Mouse (Mus musculus): ENCODE data around the gene Cd9. TPM values are rescaled to one million over a fixed set of nuclear protein-coding genes. Genes with fewer than 3 reads are reported as not detected.

Cd9 gene
- polyA plus RNA-seq, 1 experiment: 68.0 TPM

DNA sequence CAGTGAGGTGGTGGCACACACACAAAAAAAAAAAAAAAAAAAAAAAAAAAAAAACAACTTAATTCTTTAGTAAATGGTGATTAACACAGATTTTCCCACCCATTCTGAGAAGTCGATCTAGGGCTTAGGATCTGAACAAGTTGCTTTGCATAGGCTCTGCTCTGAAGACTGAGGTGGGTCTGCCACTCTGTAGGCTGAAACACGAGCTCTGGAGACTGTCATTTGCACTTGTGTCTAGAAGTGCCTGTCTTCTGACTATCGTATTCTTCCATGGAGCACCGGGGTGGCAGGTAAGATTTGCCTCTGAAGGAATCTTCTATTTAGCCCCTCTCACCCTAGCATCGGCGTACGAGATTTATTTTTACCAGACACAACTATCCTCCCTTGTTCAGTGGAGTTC, 62.1 kb downstream of the Cd9 start:
- Histone ChIP-seq H3K4me1 (ENCODE audit: control insufficient read depth, insufficient read depth, insufficient read length) (no peaks in the 10 kb centered on the region; the same call in 1 of the 2 replicates), H3K36me3 (ENCODE audit: control insufficient read depth, insufficient read depth, low read length) (no peaks in the 10 kb centered on the region), H3K27ac (ENCODE audit: insufficient read depth, low read length) (no peak overlapping the region), H3K27me3 (ENCODE audit: control insufficient read depth, insufficient read depth, low read length) (no peaks in the 10 kb centered on the region; the same call in 1 of the 2 replicates), H3K4me3 (ENCODE audit: extremely low read depth, insufficient read depth, insufficient read length) (no peak overlapping the region)
- TF ChIP-seq POLR2A (IDR thresholded peaks at IDR 0.05; ENCODE audit: low read depth, low read length) (no peak), CTCF (IDR thresholded peaks at IDR 0.05; ENCODE audit: extremely low read depth, insufficient read depth, insufficient read length, insufficient replicate concordance) (no peak)
- 90% methylated on average over 7 of the region's 7 CpGs for WGBS
- no peak for DNase-seq (ENCODE audit: low read depth in 1 of 2, low spot score in 2 of 2)

DNA sequence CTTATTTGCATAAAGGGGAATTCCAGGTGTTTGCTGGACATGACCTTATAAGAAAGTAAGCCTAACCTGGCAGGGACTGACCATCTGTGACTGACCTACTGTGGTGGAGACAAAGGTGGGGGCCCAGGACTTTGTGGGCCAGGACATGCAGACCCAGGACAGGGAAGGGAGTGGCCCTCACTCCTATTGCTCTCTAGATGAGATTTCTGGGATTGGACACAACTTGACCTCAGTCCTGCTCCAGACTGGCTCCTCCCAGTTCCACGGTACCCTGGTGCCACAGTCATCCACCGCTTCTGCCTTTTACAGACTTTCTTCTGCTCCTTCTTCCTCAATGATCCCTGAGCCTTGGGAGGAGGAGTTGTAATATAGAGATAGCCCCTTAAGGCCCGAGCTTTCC, 63.6 kb downstream of the Cd9 start:
- TF ChIP-seq CTCF (IDR thresholded peaks at IDR 0.05; ENCODE audit: extremely low read depth, insufficient read depth, insufficient read length, insufficient replicate concordance) (no peak), POLR2A (IDR thresholded peaks at IDR 0.05; ENCODE audit: low read depth, low read length) (no peak)
- 82% methylated on average over 3 of the region's 3 CpGs for WGBS
- DNase-seq (ENCODE audit: low read depth in 1 of 2, low spot score in 2 of 2): no peak
- H3K4me1 ChIP-seq (ENCODE audit: control insufficient read depth, insufficient read depth, insufficient read length): peaks cover 4% of the 10 kb centered on the region
- H3K27ac ChIP-seq (ENCODE audit: insufficient read depth, low read length): no peak overlapping the region
- no peaks in the 10 kb centered on the region; the same call in 1 of the 2 replicates for H3K27me3 ChIP-seq (ENCODE audit: control insufficient read depth, insufficient read depth, low read length)
- H3K36me3 ChIP-seq (ENCODE audit: control insufficient read depth, insufficient read depth, low read length): no peaks in the 10 kb centered on the region
- no peak overlapping the region for H3K4me3 ChIP-seq (ENCODE audit: extremely low read depth, insufficient read depth, insufficient read length)

DNA sequence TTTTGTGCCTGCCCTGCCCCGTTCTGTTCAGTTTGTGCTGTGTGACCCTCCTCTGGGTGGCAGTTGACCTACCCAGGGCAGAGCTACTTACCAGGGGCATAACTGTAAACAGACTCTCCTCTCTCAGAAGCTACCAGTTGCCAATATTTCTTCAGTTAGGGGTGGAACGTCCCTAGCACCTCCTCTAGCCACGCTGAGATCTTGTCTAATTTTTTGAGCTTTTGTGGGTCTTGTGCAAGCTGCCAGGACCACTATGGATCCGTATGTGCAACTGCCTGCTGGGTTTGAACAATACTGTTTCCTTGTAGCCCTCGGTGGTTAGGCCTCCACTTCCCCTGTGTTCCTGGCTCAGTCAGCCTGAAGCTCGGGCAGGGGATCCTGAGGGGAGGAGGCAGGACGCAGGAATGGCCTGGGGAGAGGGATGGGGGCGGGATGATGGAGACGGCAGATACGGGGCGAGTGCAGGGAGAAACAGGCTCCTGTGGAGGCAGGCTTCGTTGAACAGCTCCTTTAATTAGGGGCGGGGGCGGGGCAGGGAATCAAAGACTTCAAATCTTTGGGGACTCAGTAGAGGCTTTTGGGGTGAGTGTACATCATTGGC, 64.1 kb downstream of the Cd9 start:
- TF ChIP-seq POLR2A (IDR thresholded peaks at IDR 0.05; ENCODE audit: low read depth, low read length) (no peak), CTCF (IDR thresholded peaks at IDR 0.05; ENCODE audit: extremely low read depth, insufficient read depth, insufficient read length, insufficient replicate concordance) (no peak)
- no peaks in the 10 kb centered on the region for H3K36me3 ChIP-seq (ENCODE audit: control insufficient read depth, insufficient read depth, low read length)
- 55% methylated on average over 14 of the region's 14 CpGs for WGBS
- H3K27ac ChIP-seq (ENCODE audit: insufficient read depth, low read length): no peak overlapping the region
- H3K4me3 ChIP-seq (ENCODE audit: extremely low read depth, insufficient read depth, insufficient read length): no peak overlapping the region
- peaks cover 4% of the 10 kb centered on the region for H3K4me1 ChIP-seq (ENCODE audit: control insufficient read depth, insufficient read depth, insufficient read length)
- no peak for DNase-seq (ENCODE audit: low read depth in 1 of 2, low spot score in 2 of 2)
- H3K27me3 ChIP-seq (ENCODE audit: control insufficient read depth, insufficient read depth, low read length): no peaks in the 10 kb centered on the region; the same call in 1 of the 2 replicates

DNA sequence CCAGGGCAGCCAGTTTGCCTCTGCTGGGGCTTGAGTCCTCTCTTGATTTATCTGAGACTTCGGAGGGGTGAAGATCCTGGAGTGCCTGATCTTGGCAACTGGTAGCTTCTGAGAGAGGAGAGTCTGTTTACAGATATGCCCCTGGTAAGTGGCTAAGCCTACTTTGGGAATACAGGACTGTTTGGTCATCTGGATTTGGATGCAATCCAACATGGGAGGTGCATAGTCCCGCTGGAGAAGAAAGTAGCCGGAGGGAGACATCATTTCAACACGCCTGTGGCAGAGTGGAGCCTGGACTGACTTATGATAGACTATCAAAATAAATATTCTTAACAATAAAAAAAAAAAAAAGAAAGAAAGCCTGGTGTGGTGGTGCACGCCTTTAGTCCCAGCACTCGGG, 64.8 kb downstream of the Cd9 start:
- Histone ChIP-seq H3K27me3 (ENCODE audit: control insufficient read depth, insufficient read depth, low read length) (no peaks in the 10 kb centered on the region; the same call in 1 of the 2 replicates), H3K4me1 (ENCODE audit: control insufficient read depth, insufficient read depth, insufficient read length) (peaks cover 6% of the 10 kb centered on the region), H3K4me3 (ENCODE audit: extremely low read depth, insufficient read depth, insufficient read length) (no peak overlapping the region), H3K27ac (ENCODE audit: insufficient read depth, low read length) (no peak overlapping the region), H3K36me3 (ENCODE audit: control insufficient read depth, insufficient read depth, low read length) (no peaks in the 10 kb centered on the region)
- DNase-seq (ENCODE audit: low read depth in 1 of 2, low spot score in 2 of 2): no peak
- 87% methylated on average over 6 of the region's 6 CpGs for WGBS
- TF ChIP-seq POLR2A (IDR thresholded peaks at IDR 0.05; ENCODE audit: low read depth, low read length) (no peak), CTCF (IDR thresholded peaks at IDR 0.05; ENCODE audit: extremely low read depth, insufficient read depth, insufficient read length, insufficient replicate concordance) (no peak)

DNA sequence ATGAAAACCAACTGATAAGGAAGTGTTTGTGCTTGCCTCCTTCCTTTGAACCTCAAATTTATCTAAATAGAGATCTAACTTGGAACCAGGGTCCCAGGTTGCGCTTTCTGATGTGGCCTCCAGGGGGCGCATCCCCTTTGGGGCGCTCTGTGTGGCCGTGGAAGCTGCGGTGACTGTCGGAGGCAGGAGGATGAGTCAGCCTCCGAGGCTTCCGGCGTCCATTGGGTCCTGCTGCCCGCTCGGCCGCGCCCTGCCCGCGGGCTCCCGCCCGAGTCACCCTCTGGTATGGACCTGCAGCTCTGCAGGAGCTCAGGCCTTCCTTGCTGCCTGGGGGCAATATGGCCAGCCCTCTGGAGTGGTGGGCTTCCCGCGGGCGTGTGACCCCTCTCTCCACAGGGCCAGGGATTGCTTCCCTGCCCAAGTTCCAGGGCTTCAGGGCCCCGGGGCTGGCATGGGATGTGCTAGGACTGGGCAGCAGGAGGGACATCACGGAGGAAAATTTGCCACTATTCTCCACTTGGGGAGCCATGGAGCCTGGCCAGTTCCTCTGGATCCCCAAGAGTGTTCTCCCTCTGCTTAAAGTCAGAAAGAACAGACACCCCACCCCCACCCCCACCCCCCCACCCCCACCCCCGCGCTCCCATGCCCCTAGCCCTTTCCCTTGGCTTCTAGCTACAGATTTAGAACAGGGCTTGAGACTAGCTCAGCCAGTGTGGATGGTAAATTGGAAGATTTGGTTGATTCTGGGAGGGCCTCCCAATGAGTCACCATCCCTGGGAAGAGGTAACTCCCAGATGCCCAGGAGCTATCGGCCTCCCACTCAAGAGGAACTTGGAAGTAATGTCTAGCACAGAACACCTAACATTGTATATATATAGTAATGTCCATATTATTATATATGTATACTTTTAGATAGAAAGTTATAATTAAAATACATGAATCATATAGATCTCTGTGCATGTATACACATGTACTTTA, 67.9 kb downstream of the Cd9 start:
- TF ChIP-seq POLR2A (IDR thresholded peaks at IDR 0.05; ENCODE audit: low read depth, low read length) (no peak), CTCF (IDR thresholded peaks at IDR 0.05; ENCODE audit: extremely low read depth, insufficient read depth, insufficient read length, insufficient replicate concordance) (peak; percentile 97)
- DNase-seq (ENCODE audit: low read depth in 1 of 2, low spot score in 2 of 2): peak; percentile 49 to 72

DNA sequence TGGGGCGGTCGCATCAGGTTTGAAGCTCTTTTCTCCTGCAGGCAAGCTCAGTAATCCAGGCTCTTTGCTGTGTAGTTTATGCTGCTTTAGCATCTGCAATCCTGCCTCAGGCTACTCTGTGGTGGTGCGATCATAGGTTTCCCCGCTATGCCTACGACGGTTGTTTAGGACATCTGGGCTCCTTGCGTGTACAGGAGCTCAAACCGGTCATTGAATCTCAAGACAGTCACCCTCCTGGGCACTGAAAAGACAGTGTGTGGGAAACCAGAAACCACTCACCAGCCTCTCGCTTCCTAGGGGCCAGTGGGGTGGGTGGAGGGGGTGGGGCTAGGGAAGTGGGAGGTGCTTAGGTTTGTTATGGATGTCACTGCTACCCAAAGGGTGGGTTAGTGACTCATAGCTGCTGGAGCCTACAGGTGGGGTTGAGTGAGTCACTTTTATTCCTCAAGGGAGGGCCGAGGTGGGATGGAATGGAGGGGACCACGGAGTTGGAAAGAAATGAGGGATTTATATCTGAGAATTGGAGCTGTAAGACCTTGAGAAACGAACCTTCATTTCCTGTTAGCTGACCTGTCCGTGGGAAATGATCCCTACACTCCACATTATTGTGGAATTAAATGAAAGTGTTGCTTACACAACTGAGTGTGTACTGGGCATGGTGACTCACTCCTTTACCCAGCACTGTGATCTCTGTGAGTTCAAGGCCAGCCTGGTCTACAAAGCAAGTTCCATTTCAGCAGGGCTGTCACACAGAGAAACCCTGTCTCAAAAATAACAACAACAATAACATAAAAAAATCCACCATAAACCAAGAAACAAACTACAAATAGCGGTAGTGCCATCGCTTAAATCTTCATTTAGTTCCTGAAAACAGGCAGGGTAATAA, 69.1 kb downstream of the Cd9 start:
- WGBS: 22% methylated on average over 15 of the region's 15 CpGs
- H3K27me3 ChIP-seq (ENCODE audit: control insufficient read depth, insufficient read depth, low read length): no peaks in the 10 kb centered on the region; the same call in 1 of the 2 replicates
- H3K27ac ChIP-seq (ENCODE audit: insufficient read depth, low read length): peak overlapping the region; percentile 14; the same call in 1 of the 2 replicates
- TF ChIP-seq CTCF (IDR thresholded peaks at IDR 0.05; ENCODE audit: extremely low read depth, insufficient read depth, insufficient read length, insufficient replicate concordance): no peak
- TF ChIP-seq POLR2A (IDR thresholded peaks at IDR 0.05; ENCODE audit: low read depth, low read length): no peak
- no peak for DNase-seq (ENCODE audit: low read depth in 1 of 2, low spot score in 2 of 2)
- no peaks in the 10 kb centered on the region for H3K36me3 ChIP-seq (ENCODE audit: control insufficient read depth, insufficient read depth, low read length)
- no peak overlapping the region; the same call in 1 of the 2 replicates for H3K4me3 ChIP-seq (ENCODE audit: extremely low read depth, insufficient read depth, insufficient read length)
- H3K4me1 ChIP-seq (ENCODE audit: control insufficient read depth, insufficient read depth, insufficient read length): peaks cover 11% of the 10 kb centered on the region

More for the DNA sequence above, 67.9 kb downstream of the Cd9 start:
- peaks cover 11% of the 10 kb centered on the region for H3K4me1 ChIP-seq (ENCODE audit: control insufficient read depth, insufficient read depth, insufficient read length)
- peak overlapping the region; percentile 70 for H3K27ac ChIP-seq (ENCODE audit: insufficient read depth, low read length)
- H3K4me3 ChIP-seq (ENCODE audit: extremely low read depth, insufficient read depth, insufficient read length): peak overlapping the region; percentile 50
- WGBS: 3% methylated on average over 25 of the region's 25 CpGs
- no peaks in the 10 kb centered on the region; the same call in 1 of the 2 replicates for H3K27me3 ChIP-seq (ENCODE audit: control insufficient read depth, insufficient read depth, low read length)
- H3K36me3 ChIP-seq (ENCODE audit: control insufficient read depth, insufficient read depth, low read length): no peaks in the 10 kb centered on the region

Data from spleen, adult 2 months (tissue).